Mouse (Mus musculus) ES-E14 (cell line): ENCODE data around the gene Des. TPM values are rescaled to one million over a fixed set of nuclear protein-coding genes. Genes with fewer than 3 reads are reported as not detected.

Experiments
- DNase-seq: peaks from one replicate; pipeline ENCODE4 v3.0.0-alpha.2; 2013; ENCODE audit warnings: low read depth, low spot score
- H3K27ac ChIP-seq: 2 replicates; pipeline ENCODE4 v1.5.1; 2012; ENCODE audit warnings: low read depth, mild to moderate bottlenecking, low read length, moderate library complexity, mixed read lengths; ENCODE audit not compliant: poor library complexity, insufficient read depth, severe bottlenecking
- H3K36me3 ChIP-seq: 2 replicates; pipeline ENCODE4 v1.6.1; 2012; ENCODE audit warnings: mild to moderate bottlenecking, low read length, moderate library complexity, mixed read lengths; ENCODE audit not compliant: control insufficient read depth, poor library complexity, insufficient read depth, severe bottlenecking
- H3K4me1 ChIP-seq, 2 experiments: fragments of 150-350 bp in 1 of 2; sonication (generic) in 1 of 2; 2 replicates each; pipeline ENCODE4 v1.6.1; 2012; ENCODE audit warnings: low read length in 2 of 2, mild to moderate bottlenecking in 1 of 2, mixed read lengths in 1 of 2; ENCODE audit not compliant: control insufficient read depth in 2 of 2, insufficient read depth in 2 of 2, poor library complexity in 1 of 2
- H3K4me3 ChIP-seq, 2 experiments: fragments of 150-350 bp in 1 of 2; sonication (generic) in 1 of 2; 2 replicates each; pipeline ENCODE4 v1.5.1; 2012; ENCODE audit warnings: low read length in 2 of 2, low read depth in 1 of 2, mild to moderate bottlenecking in 1 of 2, mixed read lengths in 1 of 2; ENCODE audit not compliant: insufficient read depth in 1 of 2, poor library complexity in 1 of 2, severe bottlenecking in 1 of 2
- H3K9ac ChIP-seq: 2 replicates; pipeline ENCODE4 v1.6.1; 2012; ENCODE audit warnings: low read depth, mild to moderate bottlenecking, low read length, mixed read lengths; ENCODE audit not compliant: poor library complexity, insufficient read depth, severe bottlenecking
- H3K9me3 ChIP-seq: fragments of 150-350 bp; sonication (generic); 2 replicates; pipeline ENCODE4 v1.6.1; 2012; ENCODE audit warnings: low read depth, mild to moderate bottlenecking, low read length; ENCODE audit not compliant: control insufficient read depth, insufficient read depth
- CHD2 ChIP-seq: IDR thresholded peaks from 2 replicates; pipeline ENCODE4 v1.6.1; 2014; ENCODE audit warnings: mild to moderate bottlenecking, low read depth, low read length, inconsistent platforms
- HCFC1 ChIP-seq: IDR thresholded peaks from 2 replicates; pipeline ENCODE4 v1.6.1; 2012; ENCODE audit warnings: low read length, inconsistent platforms, borderline replicate concordance; ENCODE audit not compliant: insufficient read depth
- MAFK ChIP-seq: IDR thresholded peaks from 2 replicates; pipeline ENCODE4 v1.6.1; 2014; ENCODE audit warnings: mild to moderate bottlenecking, low read depth, low read length, inconsistent platforms; ENCODE audit not compliant: insufficient read depth
- ZC3H11A ChIP-seq: IDR thresholded peaks from 2 replicates; pipeline ENCODE4 v1.6.1; 2012; ENCODE audit warnings: low read depth, mild to moderate bottlenecking, inconsistent platforms, low read length, borderline replicate concordance
- ZNF384 ChIP-seq: IDR thresholded peaks from 2 replicates; pipeline ENCODE4 v1.6.1; 2012; ENCODE audit warnings: low read depth, low read length, inconsistent platforms
- in situ Hi-C, 2 experiments: fragments of 600-800 bp; cut with MboI; formaldehyde crosslinking; loops; one replicate each; pipeline ENCODE4 v1.15.1; 2025; ENCODE audit warnings: low sequenced_read_pairs in 2 of 2, inconsistent platforms in 1 of 2; ENCODE audit not compliant: unreplicated experiment in 2 of 2
- total RNA-seq: library from RNA; depleted of rRNA; stranded (reverse); fragments of 300-350 nt; gene quantifications from 2 replicates; pipeline ENCODE4 v1.2.3, GENCODE M21; 2012; rRNA removed

Des gene
- 10.8 and 19.4 TPM in 2 replicates for total RNA-seq

DNA sequence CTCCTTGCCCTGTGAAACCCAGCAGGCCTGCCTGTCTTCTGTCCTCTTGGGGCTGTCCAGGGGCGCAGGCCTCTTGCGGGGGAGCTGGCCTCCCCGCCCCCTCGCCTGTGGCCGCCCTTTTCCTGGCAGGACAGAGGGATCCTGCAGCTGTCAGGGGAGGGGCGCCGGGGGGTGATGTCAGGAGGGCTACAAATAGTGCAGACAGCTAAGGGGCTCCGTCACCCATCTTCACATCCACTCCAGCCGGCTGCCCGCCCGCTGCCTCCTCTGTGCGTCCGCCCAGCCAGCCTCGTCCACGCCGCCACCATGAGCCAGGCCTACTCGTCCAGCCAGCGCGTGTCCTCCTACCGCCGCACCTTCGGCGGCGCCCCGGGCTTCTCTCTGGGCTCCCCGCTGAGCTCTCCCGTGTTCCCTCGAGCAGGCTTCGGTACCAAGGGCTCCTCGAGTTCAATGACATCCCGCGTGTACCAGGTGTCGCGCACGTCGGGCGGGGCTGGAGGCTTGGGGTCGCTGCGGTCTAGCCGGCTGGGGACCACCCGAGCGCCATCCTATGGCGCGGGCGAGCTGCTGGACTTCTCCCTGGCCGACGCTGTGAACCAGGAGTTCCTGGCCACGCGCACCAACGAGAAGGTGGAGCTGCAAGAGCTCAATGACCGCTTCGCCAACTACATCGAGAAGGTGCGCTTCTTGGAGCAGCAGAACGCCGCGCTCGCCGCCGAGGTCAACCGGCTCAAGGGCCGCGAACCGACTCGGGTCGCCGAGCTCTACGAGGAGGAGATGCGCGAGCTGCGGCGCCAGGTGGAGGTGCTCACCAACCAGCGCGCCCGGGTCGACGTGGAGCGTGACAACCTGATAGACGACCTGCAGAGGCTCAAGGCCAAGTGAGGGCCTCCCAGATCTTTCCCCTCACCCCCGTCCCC lies at the start of gene Des:
Gene Des (plus strand): TSS at position 218 of the 920 bp plus-strand sequence.
- Histone ChIP-seq H3K4me3 (peak within 1 kb of the TSS; percentile 54 to 61), H3K9me3 (no peaks in the 10 kb centered on the region), H3K9ac (peak within 1 kb of the TSS; percentile 33), H3K36me3 (no peaks in the 10 kb centered on the region), H3K27ac (no peak within 1 kb of the TSS), H3K4me1 (peaks cover 0 to 6% of the 10 kb centered on the region in 2 experiments; a peak in 1 of 4 replicates)
- no peak for DNase-seq
- no peak for TF ChIP-seq ZC3H11A
- TF ChIP-seq HCFC1, result no peak
- TF ChIP-seq MAFK, result no peak
- no peak for TF ChIP-seq CHD2
- no peak for TF ChIP-seq ZNF384
- in situ Hi-C loops, result no loop called here

DNA sequence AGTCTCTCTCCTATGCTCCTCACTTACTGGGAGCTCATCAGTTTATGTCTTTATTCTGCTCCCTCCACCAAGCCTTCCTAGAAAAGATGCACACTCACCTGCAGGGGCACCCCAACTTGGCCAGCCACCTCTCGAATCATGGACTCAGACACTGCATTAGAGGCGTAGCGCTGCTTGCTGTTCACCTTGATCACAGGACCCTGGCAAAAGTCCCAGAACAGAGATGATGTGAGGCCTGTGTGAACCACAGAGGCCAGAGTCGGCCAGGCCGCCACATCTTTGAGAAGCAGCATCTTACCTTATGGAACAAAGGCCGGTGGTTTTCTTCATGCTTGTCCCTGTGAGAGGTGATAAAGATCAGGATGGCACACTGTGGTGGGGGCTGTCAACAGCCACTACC lies 48.4 kb upstream of the Des start:
- Histone ChIP-seq H3K9ac (no peak overlapping the region), H3K27ac (no peak overlapping the region), H3K4me1 (peaks cover 0 to 3% of the 10 kb centered on the region in 2 experiments; a peak in 1 of 4 replicates), H3K9me3 (no peaks in the 10 kb centered on the region), H3K36me3 (peaks cover 33% of the 10 kb centered on the region), H3K4me3 (no peak overlapping the region)
- no peak for TF ChIP-seq MAFK
- DNase-seq, result no peak
- in situ Hi-C loops, result no loop called here

DNA sequence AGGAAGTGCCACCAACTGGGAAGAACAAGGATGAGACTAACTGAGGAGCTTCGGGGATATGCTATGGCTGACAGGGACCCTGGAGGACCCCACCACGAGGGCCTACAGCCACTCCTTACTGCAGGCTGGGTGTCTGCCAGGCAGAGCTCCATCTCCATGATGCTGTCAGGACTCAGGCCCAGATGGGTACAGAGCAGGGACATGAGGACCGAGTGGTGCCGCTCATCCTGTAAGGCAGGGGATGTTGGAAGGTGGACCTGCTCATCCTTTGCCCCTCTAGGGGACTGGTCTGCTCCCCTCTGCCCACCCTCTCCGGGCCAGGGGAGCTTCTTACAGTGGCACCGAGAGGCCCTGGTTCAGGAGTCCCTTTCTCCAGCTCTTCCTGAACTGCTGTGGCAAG lies 45.1 kb upstream of the Des start:
- in situ Hi-C loops, result no loop called here
- no peak for DNase-seq
- Histone ChIP-seq H3K4me3 (no peak overlapping the region), H3K4me1 (peaks cover 0 to 3% of the 10 kb centered on the region in 2 experiments; a peak in 1 of 4 replicates), H3K9ac (no peak overlapping the region), H3K27ac (no peak overlapping the region), H3K36me3 (peaks cover 27% of the 10 kb centered on the region), H3K9me3 (no peaks in the 10 kb centered on the region)
- TF ChIP-seq ZC3H11A (no peak), ZNF384 (no peak), HCFC1 (no peak), MAFK (no peak), CHD2 (no peak)

DNA sequence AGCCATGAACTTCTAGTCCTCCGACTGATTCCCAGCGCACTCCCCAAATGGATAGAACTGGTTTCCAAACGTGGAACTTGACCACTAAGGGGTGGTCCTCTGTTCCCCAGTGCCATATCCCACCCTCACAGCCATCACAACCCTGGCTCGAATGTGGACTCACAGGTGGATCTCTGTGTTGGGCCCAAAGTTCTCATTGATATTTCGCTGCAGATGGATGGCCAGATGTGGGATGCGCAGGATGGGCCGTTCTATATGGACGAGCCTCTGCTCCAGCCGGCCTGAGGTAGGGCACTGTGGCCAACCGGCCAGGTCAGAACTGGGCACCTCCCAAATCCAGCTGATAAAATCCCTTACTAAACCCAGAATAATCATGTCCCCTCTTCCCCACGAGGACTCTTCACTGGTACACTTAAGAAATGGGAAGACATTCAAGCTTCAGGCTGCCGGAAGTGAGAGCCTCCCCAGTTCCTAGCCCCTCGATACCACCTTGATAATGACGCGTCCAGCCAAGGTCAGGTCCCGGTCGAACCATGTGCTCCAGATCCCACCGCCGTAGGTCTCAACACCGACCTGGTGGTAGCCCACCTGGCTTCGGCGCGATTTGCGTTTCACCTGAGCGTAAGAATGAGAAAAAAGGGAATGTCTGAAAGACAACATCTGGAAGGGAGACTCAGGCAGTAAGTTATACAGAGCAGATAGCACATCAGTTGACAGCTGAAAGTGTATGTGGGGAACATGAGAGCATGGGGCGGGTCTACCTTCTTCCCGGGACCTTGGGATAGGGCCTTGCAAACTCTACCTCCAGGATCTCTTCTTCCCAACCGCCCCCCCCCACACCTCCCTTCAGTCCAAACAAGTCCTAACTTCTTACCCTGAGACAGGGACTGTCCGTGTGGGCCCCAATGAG lies 44.4 kb upstream of the Des start:
- Histone ChIP-seq H3K9ac (peak overlapping the region; percentile 75), H3K4me1 (peaks cover 0 to 3% of the 10 kb centered on the region in 2 experiments; a peak in 1 of 4 replicates), H3K27ac (no peak overlapping the region), H3K4me3 (peak overlapping the region; percentile 87 to 98), H3K36me3 (peaks cover 26% of the 10 kb centered on the region), H3K9me3 (no peaks in the 10 kb centered on the region)
- no peak for DNase-seq
- in situ Hi-C loops, result no loop called here
- no peak for TF ChIP-seq HCFC1
- no peak for TF ChIP-seq CHD2
- no peak for TF ChIP-seq MAFK
- no peak for TF ChIP-seq ZNF384
- TF ChIP-seq ZC3H11A, result no peak
